Mouse (Mus musculus): ENCODE measurements at regions not wholly inside any gene's neighbourhood (a gene's known extent, or its start where the extent isn't known, plus 50 kb on each side); places are given as distances from the start of the nearest gene placed in this dataset.

DNA sequence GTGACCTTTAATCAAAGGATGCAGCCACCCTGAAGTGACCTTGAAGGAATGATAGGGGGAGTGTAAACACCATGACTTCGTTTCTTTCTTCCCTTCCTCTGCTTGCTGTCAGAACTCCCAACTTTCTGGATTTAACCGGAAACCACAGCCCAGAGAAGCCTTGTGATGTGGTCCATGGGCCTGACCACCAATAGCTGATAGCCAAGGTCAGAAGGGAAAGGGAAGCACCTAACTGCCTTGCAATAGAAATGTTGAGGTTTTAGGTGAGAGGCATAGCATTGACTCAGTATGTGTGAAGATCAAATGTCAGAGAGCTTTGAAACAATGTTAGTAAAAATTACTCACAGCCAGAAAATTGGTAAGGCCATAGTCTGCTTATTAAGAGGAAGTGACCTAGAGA lies 89.2 kb upstream of the Sesn3 start:
- TF ChIP-seq CTCF (IDR thresholded peaks at IDR 0.05; ENCODE audit: borderline replicate concordance, control insufficient read depth, extremely low read depth, insufficient read depth, low read length, poor library complexity) (no peak), POLR2A (IDR thresholded peaks at IDR 0.05; ENCODE audit: control insufficient read depth, extremely low read depth, insufficient read depth, low read length, poor library complexity) (no peak)

All from thymus, adult 2 months (tissue).